Mouse (Mus musculus) neutrophil, adult 5-6 weeks (primary cell): Measurements from ENCODE around the gene Ckmt1. TPM values are rescaled to one million over a fixed set of nuclear protein-coding genes. Genes with fewer than 3 reads are reported as not detected.

Source experiments
- ATAC-seq: fragments of 151-379, 151-347 bp; 2 replicates; pipeline ENCODE4 v1.8.0; 2017; ENCODE audit warnings: mild to moderate bottlenecking, moderate TSS enrichment; ENCODE audit not compliant: insufficient number of reproducible peaks, poor library complexity, low FRiP score, severe bottlenecking; ENCODE audit errors: extremely low read depth
- total RNA-seq: library from RNA; stranded (forward); fragments of 200-1000 nt; gene quantifications from 2 replicates; pipeline ENCODE4 v1.2.3, GENCODE M21; 2017

Ckmt1 gene
- total RNA-seq, 1 experiment from 2014 or later: not detected

GRCm38 (mm10) chr2:121396624-121397023 is 39.1 kb downstream of the Ckmt1 start:
- 0 out of 2 replicates have a peak, but pooled peaks have one; percentile 58 for ATAC-seq

DNA sequence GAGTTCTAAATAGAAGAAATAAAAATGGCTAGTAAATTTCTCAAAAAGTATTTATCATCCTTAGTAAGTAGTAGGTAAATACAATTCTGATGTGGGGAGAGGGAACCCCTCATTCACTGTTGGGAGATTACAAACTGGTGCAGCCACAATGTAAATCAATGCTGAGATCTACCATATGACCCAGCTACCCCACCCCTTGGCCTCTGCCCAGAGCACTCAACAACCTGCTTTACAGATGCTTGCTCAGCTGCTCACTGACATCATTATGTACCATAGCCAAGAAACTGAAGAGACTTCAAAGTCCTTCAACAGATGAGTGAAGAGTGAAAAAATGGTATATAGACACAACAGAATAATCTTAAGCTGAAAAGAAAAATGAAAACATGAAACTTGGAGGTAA is 45.8 kb downstream of the Ckmt1 start:
- ATAC-seq: no peak

- ATAC-seq: peak; percentile 83
Measured at GRCm38 (mm10) chr2:121408160-121408559, 50.6 kb downstream of the Ckmt1 start.

DNA sequence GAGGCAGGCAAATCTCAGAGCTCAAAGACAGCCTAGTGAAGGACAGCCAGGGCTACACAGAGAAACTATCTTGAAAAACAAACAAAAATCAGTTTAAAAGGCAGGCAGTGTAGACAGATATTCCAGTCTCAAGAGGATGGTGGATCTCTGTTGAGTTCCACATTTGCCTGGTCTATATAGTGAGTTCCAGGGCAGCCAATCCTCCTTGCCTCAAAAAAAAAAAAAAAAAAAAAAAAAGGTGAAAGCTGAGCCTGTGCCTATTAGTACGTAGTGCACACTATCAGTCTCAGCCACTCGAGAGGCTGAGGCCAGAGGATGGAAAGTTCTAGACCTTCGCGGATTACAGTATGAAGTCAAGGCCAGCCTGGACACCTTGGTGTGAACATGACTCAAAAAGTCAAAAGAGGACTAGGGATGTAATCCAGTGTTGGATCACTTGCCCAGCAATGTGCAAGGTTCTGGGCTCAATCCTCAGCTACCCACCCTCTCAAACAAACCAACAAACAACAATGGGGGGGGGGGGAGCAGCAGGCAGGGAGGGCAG is 55.4 kb downstream of the Ckmt1 start:
- no peak for ATAC-seq

Other genes with a start within 250 kb of the Ckmt1 start
- gene Tgm7, start 247.9 kb upstream of the Ckmt1 start, total RNA-seq: not detected in 2 replicates
- 12.7 and 14.1 TPM in 2 replicates for gene Adal, start 217.3 kb upstream of the Ckmt1 start, total RNA-seq
- gene Lcmt2, start 217.1 kb upstream of the Ckmt1 start, total RNA-seq: 5.9 and 9.7 TPM in 2 replicates
- gene Tubgcp4, start 187.1 kb upstream of the Ckmt1 start, total RNA-seq: 67.0 and 73.2 TPM in 2 replicates
- 46.9 and 50.3 TPM in 2 replicates for gene Zscan29, start 186.6 kb upstream of the Ckmt1 start, total RNA-seq
- 43.3 and 53.2 TPM in 2 replicates for gene Trp53bp1, start 86.3 kb upstream of the Ckmt1 start, total RNA-seq
- not detected in 2 replicates for gene Map1a, start 68.1 kb upstream of the Ckmt1 start, total RNA-seq
- 12.8 and 14.2 TPM in 2 replicates for gene Ppip5k1, start 2.3 kb upstream of the Ckmt1 start, total RNA-seq
- not detected in 2 replicates for gene Strc, start 29.5 kb downstream of the Ckmt1 start, total RNA-seq
- 81.0 and 85.3 TPM in 2 replicates for gene Pdia3, start 56.1 kb downstream of the Ckmt1 start, total RNA-seq
- gene Catsper2, start 56.1 kb downstream of the Ckmt1 start, total RNA-seq: 2.8 and 3.1 TPM in 2 replicates
- 36.3 and 45.4 TPM in 2 replicates for gene Ell3, start 86.6 kb downstream of the Ckmt1 start, total RNA-seq
- 101 and 116 TPM in 2 replicates for gene Serf2, start 91.5 kb downstream of the Ckmt1 start, total RNA-seq
- 96.9 and 98.5 TPM in 2 replicates for gene Hypk, start 95.6 kb downstream of the Ckmt1 start, total RNA-seq
- gene Serinc4, start 99.1 kb downstream of the Ckmt1 start, total RNA-seq: 2.0 and 4.2 TPM in 2 replicates
- 120 and 128 TPM in 2 replicates for gene Mfap1b, start 116.4 kb downstream of the Ckmt1 start, total RNA-seq
- 80.3 and 92.3 TPM in 2 replicates for gene Mfap1a, start 149.0 kb downstream of the Ckmt1 start, total RNA-seq
- gene Wdr76, start 149.0 kb downstream of the Ckmt1 start, total RNA-seq: 11.2 and 11.4 TPM in 2 replicates